Mouse (Mus musculus) cerebellum, postnatal 4 days (tissue): Measurements from ENCODE around the gene Zfp280d.
"Not testable (repeated sequence)": the region's sequence is repeated elsewhere in the genome, so short reads cannot be mapped to it uniquely, and the experiment has no call there.

Experiments used
- DNase-seq, 2 experiments: peaks; one replicate each; pipeline ENCODE4 v3.0.0; 2022; ENCODE audit warnings: low spot score in 2 of 2, mixed read lengths in 1 of 2

The Zfp280d gene

DNA sequence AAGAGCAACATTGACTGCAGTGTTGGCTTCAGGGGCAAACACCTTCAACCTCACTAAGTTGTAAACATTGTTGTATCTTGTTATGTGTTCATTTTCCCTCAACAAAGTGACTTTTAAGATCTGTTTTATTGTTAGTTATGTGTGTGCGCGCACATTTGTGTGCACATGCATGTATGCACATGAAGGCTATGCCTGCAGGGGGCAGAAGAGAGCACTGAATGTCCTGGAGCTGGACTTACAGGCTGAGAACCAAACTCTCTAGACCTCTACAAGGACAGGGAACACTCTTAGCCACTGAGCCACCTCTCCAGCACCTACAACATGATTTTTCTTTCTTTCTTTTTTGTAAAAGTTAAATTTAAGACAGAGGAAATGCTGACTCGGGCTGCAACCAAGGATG, 99.4 kb downstream of the Zfp280d start:
- no peak for DNase-seq

DNA sequence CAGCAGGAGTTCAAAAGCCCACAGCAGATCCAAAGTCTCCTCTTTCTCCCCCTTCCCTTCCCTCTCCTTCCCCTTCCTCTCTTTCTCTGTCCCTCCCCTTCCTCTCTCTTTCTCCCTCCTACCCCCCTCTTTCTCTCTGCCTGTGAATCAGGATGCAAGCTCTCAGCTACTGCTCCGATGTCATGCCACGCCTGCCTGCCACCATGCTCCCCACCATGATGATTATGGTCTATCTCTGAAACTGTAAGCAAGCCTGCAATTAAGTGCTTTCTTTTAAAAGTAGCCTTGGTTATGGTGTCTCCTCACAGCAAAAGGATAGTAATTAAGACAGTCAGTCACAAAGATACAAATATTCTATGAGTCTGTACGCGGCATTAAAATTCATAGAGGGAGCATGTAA, 100.3 kb downstream of the Zfp280d start:
- no peak for DNase-seq

GRCm38 (mm10) chr9:72375639-72376038, 101.0 kb downstream of the Zfp280d start:
- no peak for DNase-seq

DNA sequence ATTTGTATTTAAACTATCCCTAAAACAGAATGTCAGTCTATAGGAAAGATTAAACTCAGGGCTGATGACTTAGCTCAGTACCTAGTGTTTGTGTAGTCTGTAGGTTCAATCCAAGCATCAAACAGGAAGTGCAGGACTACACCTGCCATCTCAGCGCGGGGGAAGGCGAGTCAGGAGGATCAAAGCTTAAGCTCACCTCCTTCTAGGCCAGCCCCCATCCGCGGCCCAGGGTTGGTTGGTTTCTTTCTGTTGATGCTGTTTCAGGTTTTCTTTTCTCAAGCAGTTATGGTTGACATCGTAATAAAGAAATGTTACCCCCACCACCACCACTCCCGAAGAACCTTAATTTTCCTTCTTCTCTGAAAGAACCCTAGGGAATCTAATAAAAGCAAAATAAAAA, 111.1 kb downstream of the Zfp280d start:
- DNase-seq: no peak

DNA sequence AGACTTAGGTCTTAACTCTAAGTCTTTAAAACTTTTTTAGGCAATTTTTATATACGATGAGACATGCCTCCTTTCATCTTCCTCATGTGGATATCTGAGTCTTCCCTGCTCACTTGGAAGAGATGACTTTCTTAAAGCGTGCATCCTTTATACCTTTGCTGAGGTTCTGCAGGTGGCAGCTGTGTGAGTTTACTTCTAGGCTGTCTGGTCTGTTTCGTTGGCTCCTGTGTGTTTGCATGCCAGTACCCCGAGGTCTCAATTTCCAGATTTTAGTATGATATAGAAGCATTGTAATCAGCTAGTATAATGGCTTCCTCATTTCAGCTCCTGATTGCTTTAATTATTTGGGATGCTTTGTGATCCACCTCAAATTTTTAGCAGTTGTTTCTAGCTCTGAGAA, 114.3 kb downstream of the Zfp280d start:
- no peak for DNase-seq

- DNase-seq: no peak
Measured at GRCm38 (mm10) chr9:72389431-72390002, 114.9 kb downstream of the Zfp280d start.

GRCm38 (mm10) chr9:72390321-72391077, 115.8 kb downstream of the Zfp280d start:
- DNase-seq: no peak

DNA sequence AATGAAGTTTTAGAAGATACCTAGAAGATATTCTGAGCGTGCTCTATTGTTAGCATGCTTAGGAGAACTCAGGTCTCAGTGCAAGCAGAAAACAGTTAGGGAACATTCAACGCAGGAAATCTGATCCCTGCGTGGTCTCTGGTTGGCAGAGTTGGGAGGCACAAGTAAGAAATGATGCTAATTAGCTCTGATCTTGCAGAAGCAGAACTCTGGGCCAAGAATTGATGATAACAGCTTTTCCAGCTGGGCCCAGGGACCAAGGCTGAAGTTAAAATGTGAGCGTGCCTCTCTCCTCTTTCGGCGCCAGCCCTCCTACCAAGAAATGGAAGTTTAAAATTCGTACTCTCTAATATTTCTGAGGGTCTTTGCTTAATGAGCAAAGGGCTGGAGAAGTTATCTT, 118.0 kb downstream of the Zfp280d start:
- peak in 1 of 2 experiments; percentile 20 for DNase-seq

GRCm38 (mm10) chr9:72393238-72393637, 118.6 kb downstream of the Zfp280d start:
- DNase-seq: peak in 1 of 2 experiments; percentile 67

DNA sequence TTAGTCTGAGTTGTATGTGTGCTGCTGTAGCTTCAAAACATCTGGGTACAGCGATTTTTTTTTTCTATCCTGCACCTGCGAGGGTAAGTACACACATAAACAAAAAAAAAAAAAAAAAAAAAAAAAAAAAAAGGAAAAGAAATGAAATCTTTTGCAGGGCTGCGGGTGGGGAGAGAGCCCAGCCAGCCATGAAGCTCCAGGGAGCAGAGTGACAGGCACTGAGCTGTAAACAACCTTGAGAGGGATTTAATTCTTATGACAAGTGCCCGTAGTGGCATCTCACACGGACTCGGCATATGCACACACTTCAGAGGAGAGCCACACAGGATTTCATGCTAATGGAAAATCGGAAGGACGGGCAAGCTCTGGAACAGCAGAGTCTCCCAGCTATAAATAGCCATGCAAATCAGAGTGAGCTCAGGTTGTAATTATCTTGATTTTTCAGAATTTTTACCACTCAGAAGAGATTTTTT, 119.2 kb downstream of the Zfp280d start:
- DNase-seq: peak in 1 of 2 experiments; percentile 23

- no peak for DNase-seq
Measured at GRCm38 (mm10) chr9:72400121-72400520, 125.5 kb downstream of the Zfp280d start.

GRCm38 (mm10) chr9:72401769-72402168, 127.1 kb downstream of the Zfp280d start:
- not testable (repeated sequence) for DNase-seq

- no peak for DNase-seq
Measured at GRCm38 (mm10) chr9:72403421-72403820, 128.8 kb downstream of the Zfp280d start.

GRCm38 (mm10) chr9:72404446-72404845, 129.8 kb downstream of the Zfp280d start:
- DNase-seq: no peak

GRCm38 (mm10) chr9:72404934-72405333, 130.3 kb downstream of the Zfp280d start:
- no peak for DNase-seq

- no peak for DNase-seq
Measured at GRCm38 (mm10) chr9:72405882-72406638, 131.4 kb downstream of the Zfp280d start.

DNA sequence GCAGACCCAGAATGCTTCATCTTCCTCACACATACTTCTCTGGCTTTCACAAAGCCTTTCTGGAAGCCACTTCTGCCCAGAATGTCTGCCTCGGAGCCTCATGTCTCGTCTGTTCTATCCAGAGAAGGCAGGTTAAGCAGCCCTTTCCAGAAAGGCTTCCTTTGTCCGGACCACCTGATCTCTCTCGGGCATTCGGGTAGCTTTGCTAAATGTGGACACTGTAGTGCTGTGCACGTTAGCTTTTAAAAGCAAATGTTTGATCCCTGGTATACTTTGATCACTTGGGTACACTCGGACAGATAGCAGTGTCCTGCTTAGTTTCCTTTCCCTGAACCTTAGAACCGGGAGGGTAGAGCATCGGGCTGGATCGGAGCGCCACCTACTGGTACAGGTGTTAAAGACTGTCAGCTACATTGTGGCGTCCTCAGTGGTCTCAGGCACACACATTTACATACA, 133.5 kb downstream of the Zfp280d start:
- peak; percentile 72 to 88 for DNase-seq

- no peak for DNase-seq
Measured at GRCm38 (mm10) chr9:72409381-72410225, 134.9 kb downstream of the Zfp280d start.

DNA sequence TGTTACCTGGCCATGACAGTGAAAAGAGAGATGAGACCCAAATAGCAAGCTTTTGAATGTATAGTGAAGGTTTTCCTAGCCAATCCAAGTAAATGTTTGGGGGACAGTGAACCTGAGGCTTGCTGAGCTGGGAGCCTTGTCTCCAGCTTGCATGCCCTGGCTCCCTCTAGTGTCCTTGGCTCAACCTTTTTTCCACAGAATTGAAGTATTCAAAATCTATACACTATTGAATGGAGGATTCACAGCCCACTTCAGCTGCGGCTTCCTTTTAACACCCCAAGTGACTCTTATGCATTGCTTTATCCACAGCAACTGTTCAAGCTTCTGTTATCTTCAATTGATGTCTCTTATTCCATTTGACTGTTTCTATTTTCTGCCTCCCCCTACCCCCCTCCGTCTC, 137.1 kb downstream of the Zfp280d start:
- no peak for DNase-seq
